In genomic region chr9:61373634-61373941, GRCm38 (mm10) we compare ENCODE assay signal across 8 mouse cellular contexts. TPM values are rescaled to one million over a fixed set of nuclear protein-coding genes. Genes with fewer than 3 reads are reported as not detected.
DNase-seq lines count a peak whose midpoint lies in the region; ATAC-seq and TF ChIP-seq lines count a peak whose summit lies in the region.

No protein-coding gene starts in this region.

- no peaks in the 10 kb centered on the region for H3K27me3 ChIP-seq in limb, embryonic 12.5 days
- no peaks in the 10 kb centered on the region for H3K27me3 ChIP-seq in small intestine, adult 2 months (ENCODE audit: control insufficient read depth, insufficient read depth, low read length)

- peak overlapping the region; percentile 97 for H3K27ac ChIP-seq in limb, embryonic 12.5 days
- H3K27ac ChIP-seq in small intestine, adult 2 months (ENCODE audit: insufficient read depth, low read depth, low read length), result peak overlapping the region; percentile 57

- ATAC-seq in limb, embryonic 12.5 days (ENCODE audit: insufficient number of reproducible peaks, insufficient read depth, low FRiP score, low TSS enrichment, low read depth), result no peak

- no peaks in the 10 kb centered on the region for H3K9me3 ChIP-seq in limb, embryonic 12.5 days

- DNase-seq in cerebellum, adult 8-10 months, result peak; percentile 41
- DNase-seq in cerebellum, adult 9-11 months, result no peak
- DNase-seq in right cerebral cortex, postnatal 25 days, result peak; percentile 32
- DNase-seq in right cerebral cortex, postnatal 14 days, result no peak
- DNase-seq in gastrocnemius, postnatal 4 days (ENCODE audit: low spot score in 2 of 2), result peak; percentile 36 to 53
- no peak for DNase-seq in left cerebral cortex, adult 18-20 months (ENCODE audit: low spot score in 2 of 2)

- TF ChIP-seq CTCF in small intestine, adult 2 months (IDR thresholded peaks at IDR 0.05; ENCODE audit: extremely low read depth, insufficient read length, insufficient replicate concordance, low read depth, low read length), result no peak

- H3K4me3 ChIP-seq in limb, embryonic 12.5 days (replicated peaks), result peak overlapping the region; percentile 98
- H3K4me3 ChIP-seq in small intestine, adult 2 months (ENCODE audit: low read depth, low read length), result peak overlapping the region; percentile 98

- H3K4me2 ChIP-seq in limb, embryonic 12.5 days, result peak overlapping the region; percentile 92

- TF ChIP-seq POLR2A in small intestine, adult 2 months (IDR thresholded peaks at IDR 0.05; ENCODE audit: low read depth, low read length), result no peak

- H3K4me1 ChIP-seq in limb, embryonic 12.5 days (replicated peaks), result peaks cover 60% of the 10 kb centered on the region
- H3K4me1 ChIP-seq in small intestine, adult 2 months (ENCODE audit: control insufficient read depth, insufficient read depth, insufficient read length, low read length), result peaks cover 39% of the 10 kb centered on the region

- under 1% methylated on average over 23 of the region's 23 CpGs for WGBS in limb, embryonic 12.5 days
- under 1% methylated on average over 23 of the region's 23 CpGs for WGBS in small intestine, adult 2 months

- peaks cover 31% of the 10 kb centered on the region for H3K36me3 ChIP-seq in limb, embryonic 12.5 days
- peaks cover 3% of the 10 kb centered on the region; the same call in 1 of the 2 replicates for H3K36me3 ChIP-seq in small intestine, adult 2 months (ENCODE audit: control insufficient read depth, insufficient read depth, low read length)

- peak overlapping the region; percentile 100 for H3K9ac ChIP-seq in limb, embryonic 12.5 days (replicated peaks)

RNA-seq across cellular contexts. Expression of gene Tle3, which starts 1.4 kb away (rescaled TPM):
- total RNA-seq in gastrocnemius, postnatal 4 days (2021), result 10 to 100 TPM; 35.0 to 47.8 TPM
- 59.1 and 71.2 TPM in 2 replicates for polyA plus RNA-seq in limb, embryonic 12.5 days (2016; fragmentation: Nextera tagmentation; extraction: Ambion mirVana)
- 37.4 and 136 TPM in 2 replicates for polyA plus RNA-seq in small intestine, adult 2 months (2012; rRNA removed)
- 10 to 100 TPM; 54.3 to 58.3 TPM for total RNA-seq in left cerebral cortex, adult 18-20 months (2021)

Comparison
In these comparisons a context has a peak if more than half of its experiments do, and no peak if none do; other contexts are left out.
1. DNase-seq: peak in cerebellum, adult 8-10 months (single experiment), right cerebral cortex, postnatal 25 days (single experiment) and gastrocnemius, postnatal 4 days (2 of 2); none in cerebellum, adult 9-11 months (single experiment), right cerebral cortex, postnatal 14 days (single experiment) and left cerebral cortex, adult 18-20 months (0 of 2).